Mouse (Mus musculus) thymus, adult 2 months (tissue): ENCODE measurements around the gene Ksr2. TPM values are rescaled to one million over a fixed set of nuclear protein-coding genes. Genes with fewer than 3 reads are reported as not detected.

Source experiments
- DNase-seq: peaks from one replicate; pipeline ENCODE4 v3.0.0; 2021
- H3K27ac ChIP-seq: fragments of 200-500 bp; 2 replicates; pipeline ENCODE4 v1.5.1; 2012; ENCODE audit warnings: low read length, control low read depth; ENCODE audit not compliant: control insufficient read depth, insufficient read depth
- H3K27me3 ChIP-seq: fragments of 200-500 bp; 2 replicates; pipeline ENCODE4 v1.6.1; 2012; ENCODE audit warnings: mild to moderate bottlenecking, low read length, moderate library complexity, mixed read lengths; ENCODE audit not compliant: control insufficient read depth, insufficient read depth
- H3K36me3 ChIP-seq: fragments of 200-500 bp; 2 replicates; pipeline ENCODE4 v1.6.1; 2012; ENCODE audit warnings: mild to moderate bottlenecking, low read length, moderate library complexity; ENCODE audit not compliant: control insufficient read depth, insufficient read depth
- H3K4me1 ChIP-seq: fragments of 200-500 bp; replicated peaks from 2 replicates; pipeline ENCODE4 v1.6.1; 2012; ENCODE audit warnings: low read length; ENCODE audit not compliant: control insufficient read depth, insufficient read depth
- H3K4me3 ChIP-seq: fragments of 200-500 bp; 2 replicates; pipeline ENCODE4 v1.5.1; 2012; ENCODE audit warnings: mild to moderate bottlenecking, low read length, control low read depth, moderate library complexity; ENCODE audit not compliant: control insufficient read depth, insufficient read depth
- CTCF ChIP-seq: fragments of 200-500 bp; IDR thresholded peaks from 2 replicates; pipeline ENCODE4 v1.5.1; 2012; ENCODE audit warnings: mild to moderate bottlenecking, control low read depth, low read length, moderate library complexity, borderline replicate concordance; ENCODE audit not compliant: control insufficient read depth, poor library complexity, insufficient read depth; ENCODE audit errors: extremely low read depth
- POLR2A ChIP-seq: fragments of 200-500 bp; IDR thresholded peaks from 2 replicates; pipeline ENCODE4 v1.6.1; 2012; ENCODE audit warnings: mild to moderate bottlenecking, low read length, control low read depth, moderate library complexity; ENCODE audit not compliant: control insufficient read depth, poor library complexity, insufficient read depth; ENCODE audit errors: extremely low read depth
- WGBS: fragments of 180-500 bp; shearing (Covaris S2); methylation state at CpG from one replicate; pipeline ENCODE4 v1.1.7; 2018; 5-methylcytosine and 5-hydroxymethylcytosine counted together
- polyA plus RNA-seq: library from polyadenylated mRNA; depleted of rRNA; stranded (reverse); fragments of >200 nt; gene quantifications from 2 replicates; pipeline ENCODE4 v1.2.3, GENCODE M21; 2012

The Ksr2 gene
- polyA plus RNA-seq, 1 experiment, result 0.54 TPM

- no peak for DNase-seq
- H3K27ac ChIP-seq, result no peak overlapping the region
- no peaks in the 10 kb centered on the region for H3K27me3 ChIP-seq
- H3K4me3 ChIP-seq, result no peak overlapping the region
- no peaks in the 10 kb centered on the region for H3K4me1 ChIP-seq
- no peaks in the 10 kb centered on the region for H3K36me3 ChIP-seq
- TF ChIP-seq POLR2A (no peak), CTCF (no peak)
- 10% methylated on average over 9 of the region's 9 CpGs for WGBS
Measured at GRCm38 (mm10) chr5:117665181-117665580, 251.4 kb downstream of the Ksr2 start.

- no peak for TF ChIP-seq CTCF
- no peak for TF ChIP-seq POLR2A
- H3K27ac ChIP-seq, result no peak overlapping the region
- H3K36me3 ChIP-seq, result no peaks in the 10 kb centered on the region
- no peaks in the 10 kb centered on the region for H3K4me1 ChIP-seq
- no peaks in the 10 kb centered on the region for H3K27me3 ChIP-seq
- WGBS, result 78% methylated on average over 4 of the region's 4 CpGs
- H3K4me3 ChIP-seq, result no peak overlapping the region
- DNase-seq, result no peak
Measured at GRCm38 (mm10) chr5:117667314-117667713, 253.5 kb downstream of the Ksr2 start.

GRCm38 (mm10) chr5:117669265-117669664 is 255.5 kb downstream of the Ksr2 start:
- DNase-seq, result no peak
- TF ChIP-seq CTCF, result no peak
- TF ChIP-seq POLR2A, result no peak
- H3K27ac ChIP-seq, result no peak overlapping the region
- no peaks in the 10 kb centered on the region for H3K36me3 ChIP-seq
- no peaks in the 10 kb centered on the region for H3K4me1 ChIP-seq
- 91% methylated on average over 4 of the region's 4 CpGs for WGBS
- no peaks in the 10 kb centered on the region for H3K27me3 ChIP-seq
- no peak overlapping the region for H3K4me3 ChIP-seq

GRCm38 (mm10) chr5:117669843-117670242 is 256.0 kb downstream of the Ksr2 start:
- WGBS, result 90% methylated on average over 7 of the region's 7 CpGs
- TF ChIP-seq CTCF, result no peak
- no peak for TF ChIP-seq POLR2A
- H3K27ac ChIP-seq, result no peak overlapping the region
- no peaks in the 10 kb centered on the region for H3K4me1 ChIP-seq
- no peaks in the 10 kb centered on the region for H3K27me3 ChIP-seq
- no peak for DNase-seq
- H3K36me3 ChIP-seq, result no peaks in the 10 kb centered on the region
- no peak overlapping the region for H3K4me3 ChIP-seq

GRCm38 (mm10) chr5:117671362-117671761 is 257.6 kb downstream of the Ksr2 start:
- DNase-seq, result no peak
- Histone ChIP-seq H3K4me3 (no peak overlapping the region), H3K27ac (no peak overlapping the region), H3K36me3 (no peaks in the 10 kb centered on the region), H3K4me1 (no peaks in the 10 kb centered on the region), H3K27me3 (no peaks in the 10 kb centered on the region)
- TF ChIP-seq CTCF (no peak), POLR2A (no peak)
- 65% methylated on average over 6 of the region's 6 CpGs for WGBS

- Histone ChIP-seq H3K27ac (no peak overlapping the region), H3K27me3 (no peaks in the 10 kb centered on the region), H3K4me3 (no peak overlapping the region), H3K36me3 (no peaks in the 10 kb centered on the region), H3K4me1 (no peaks in the 10 kb centered on the region)
- WGBS, result 90% methylated on average over 8 of the region's 8 CpGs
- no peak for TF ChIP-seq POLR2A
- no peak for TF ChIP-seq CTCF
- DNase-seq, result no peak
Measured at GRCm38 (mm10) chr5:117675840-117676239, 262.0 kb downstream of the Ksr2 start.

GRCm38 (mm10) chr5:117677231-117677630 is 263.4 kb downstream of the Ksr2 start:
- TF ChIP-seq POLR2A (no peak), CTCF (no peak)
- Histone ChIP-seq H3K36me3 (no peaks in the 10 kb centered on the region), H3K4me3 (no peak overlapping the region), H3K4me1 (no peaks in the 10 kb centered on the region), H3K27ac (no peak overlapping the region), H3K27me3 (no peaks in the 10 kb centered on the region)
- WGBS, result 96% methylated on average over 6 of the region's 6 CpGs
- DNase-seq, result no peak
